Mouse (Mus musculus) hindbrain, embryonic 10.5 days (tissue): ENCODE results near the gene Acvr1b. TPM values are rescaled to one million over a fixed set of nuclear protein-coding genes. Genes with fewer than 3 reads are reported as not detected.

Experiments
- DNase-seq: peaks from one replicate; pipeline ENCODE4 v3.0.0-alpha.2; 2017; ENCODE audit warnings: low spot score
- H3K27ac ChIP-seq: fragments of 300-500 bp; sonication (generic); 2 replicates; pipeline ENCODE4 v1.5.1; 2016; ENCODE audit warnings: mild to moderate bottlenecking, moderate library complexity
- H3K27me3 ChIP-seq: fragments of 300-500 bp; sonication (generic); 2 replicates; pipeline ENCODE4 v1.6.1; 2016; ENCODE audit warnings: mild to moderate bottlenecking; ENCODE audit not compliant: poor library complexity, insufficient read depth, severe bottlenecking
- H3K36me3 ChIP-seq: fragments of 300-500 bp; sonication (generic); 2 replicates; pipeline ENCODE4 v1.6.1; 2016; ENCODE audit warnings: mild to moderate bottlenecking, moderate library complexity
- H3K4me1 ChIP-seq: fragments of 300-500 bp; sonication (generic); replicated peaks from 2 replicates; pipeline ENCODE4 v1.6.1; 2016; ENCODE audit warnings: mild to moderate bottlenecking
- H3K4me3 ChIP-seq: fragments of 300-500 bp; sonication (generic); 2 replicates; pipeline ENCODE4 v1.5.1; 2016; ENCODE audit warnings: mild to moderate bottlenecking, moderate library complexity
- H3K9me3 ChIP-seq: fragments of 300-500 bp; sonication (generic); 2 replicates; pipeline ENCODE4 v1.6.1; 2016; ENCODE audit warnings: mild to moderate bottlenecking, moderate library complexity
- WGBS: fragments of 180-500 bp; shearing (Covaris S2); methylation state at CpG from one replicate; pipeline ENCODE4 v1.1.7; 2016; 5-methylcytosine and 5-hydroxymethylcytosine counted together
- polyA plus RNA-seq: library from polyadenylated mRNA; unstranded; fragments of >200 nt; fragmentation: Nextera tagmentation; extraction: Ambion mirVana; gene quantifications from 2 replicates; pipeline ENCODE4 v1.2.1, GENCODE M21; 2016

The Acvr1b gene
- polyA plus RNA-seq, 1 experiment from 2014 or later: 10.9 TPM

DNA sequence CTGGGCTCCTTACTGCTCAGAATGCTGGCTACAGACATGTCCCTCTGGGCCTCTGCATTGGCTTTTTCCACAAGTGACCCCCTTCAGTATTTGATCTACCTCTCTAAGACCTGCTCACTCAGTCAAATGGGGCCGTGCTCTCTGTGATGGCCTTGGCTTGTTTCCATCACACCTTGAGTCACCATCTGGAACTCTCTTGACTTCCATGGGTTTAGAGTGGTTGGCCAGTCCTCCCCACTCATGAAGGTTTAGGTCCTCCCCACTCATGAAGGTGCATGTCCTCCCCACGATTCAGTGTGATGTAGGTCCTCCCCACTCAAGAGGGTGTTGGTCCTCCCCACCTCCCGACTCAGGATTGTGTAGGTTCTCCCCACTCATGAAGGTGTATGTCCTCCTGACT, 59.3 kb downstream of the Acvr1b start:
- Histone ChIP-seq H3K27me3 (peaks cover 48% of the 10 kb centered on the region), H3K4me3 (no peak overlapping the region), H3K4me1 (peaks cover 39% of the 10 kb centered on the region), H3K27ac (no peak overlapping the region), H3K9me3 (no peaks in the 10 kb centered on the region), H3K36me3 (peaks cover 41% of the 10 kb centered on the region)
- WGBS: 82% methylated on average over 3 of the region's 3 CpGs
- no peak for DNase-seq

DNA sequence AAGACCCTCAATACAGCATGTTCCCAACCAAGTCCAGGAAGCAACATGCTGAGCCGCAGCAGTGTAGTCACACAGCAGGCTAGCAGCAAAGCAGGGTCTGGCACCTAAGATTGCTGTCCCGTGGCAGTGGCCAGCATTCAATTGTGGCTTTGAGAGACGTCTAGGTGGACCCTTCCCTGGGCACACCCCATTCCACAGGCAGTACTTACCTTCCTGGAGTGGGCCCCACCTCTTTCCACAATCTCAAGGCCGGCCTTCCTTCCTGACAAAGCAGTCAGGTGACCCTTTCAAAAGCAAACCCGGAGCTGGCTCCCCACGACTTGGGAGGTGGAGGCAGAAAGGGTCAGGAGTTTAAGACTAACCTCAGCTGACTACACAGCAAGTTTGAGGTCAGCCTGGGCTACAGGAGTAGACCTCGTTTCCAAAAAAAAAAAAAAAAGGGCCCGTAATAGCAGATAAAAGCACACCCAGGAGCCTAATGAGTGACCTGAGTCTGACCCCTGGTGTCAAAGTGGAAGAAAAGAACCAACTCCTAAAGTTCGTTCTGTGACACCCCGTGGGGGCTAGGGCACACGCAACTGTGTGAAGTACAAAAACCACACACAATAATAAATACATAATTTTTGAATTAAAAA, 59.9 kb downstream of the Acvr1b start:
- Histone ChIP-seq H3K9me3 (no peaks in the 10 kb centered on the region), H3K27ac (no peak overlapping the region), H3K4me1 (peaks cover 40% of the 10 kb centered on the region), H3K4me3 (no peak overlapping the region), H3K27me3 (peaks cover 54% of the 10 kb centered on the region), H3K36me3 (peaks cover 37% of the 10 kb centered on the region)
- WGBS: 23% methylated on average over 11 of the region's 11 CpGs
- no peak for DNase-seq

DNA sequence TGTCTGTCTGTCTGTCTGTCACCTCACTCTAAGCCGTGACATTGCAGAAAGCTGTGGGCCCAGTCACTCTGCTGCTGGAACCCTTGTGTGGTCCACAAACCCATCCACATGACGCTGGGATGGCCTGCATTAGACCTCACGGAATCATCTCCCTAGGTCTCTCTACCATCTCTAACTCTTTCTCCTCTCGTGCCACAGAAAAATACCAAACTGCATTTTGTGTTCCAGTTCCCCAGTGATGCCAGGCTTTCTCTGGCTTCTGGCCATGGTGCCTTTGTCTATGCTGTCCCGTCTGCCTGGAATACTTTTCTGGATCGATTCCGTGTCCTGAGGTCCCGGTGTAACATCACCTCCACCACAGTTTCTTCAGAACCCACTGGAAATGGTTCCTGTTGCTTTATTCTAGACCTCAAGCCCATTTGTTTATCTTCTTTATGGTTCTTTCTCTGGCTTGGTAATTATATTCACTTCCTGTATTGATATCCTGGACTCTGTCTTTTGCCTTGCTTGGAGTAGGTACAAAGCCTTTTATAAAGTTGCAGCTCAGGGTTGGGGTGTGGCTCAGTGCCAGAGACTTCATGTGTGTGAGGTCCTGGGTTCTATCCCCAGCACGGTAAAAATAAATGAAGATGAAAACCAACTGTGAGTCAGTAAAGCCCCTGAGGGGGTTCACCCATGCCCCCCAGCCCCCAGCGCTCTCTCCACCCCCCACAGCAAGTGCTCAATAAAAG, 60.9 kb downstream of the Acvr1b start:
- DNase-seq: no peak
- H3K27me3 ChIP-seq: peaks cover 56% of the 10 kb centered on the region
- peaks cover 27% of the 10 kb centered on the region for H3K36me3 ChIP-seq
- 76% methylated on average over 10 of the region's 10 CpGs for WGBS
- no peak overlapping the region for H3K4me3 ChIP-seq
- H3K9me3 ChIP-seq: no peaks in the 10 kb centered on the region
- no peak overlapping the region for H3K27ac ChIP-seq
- H3K4me1 ChIP-seq: peaks cover 47% of the 10 kb centered on the region

DNA sequence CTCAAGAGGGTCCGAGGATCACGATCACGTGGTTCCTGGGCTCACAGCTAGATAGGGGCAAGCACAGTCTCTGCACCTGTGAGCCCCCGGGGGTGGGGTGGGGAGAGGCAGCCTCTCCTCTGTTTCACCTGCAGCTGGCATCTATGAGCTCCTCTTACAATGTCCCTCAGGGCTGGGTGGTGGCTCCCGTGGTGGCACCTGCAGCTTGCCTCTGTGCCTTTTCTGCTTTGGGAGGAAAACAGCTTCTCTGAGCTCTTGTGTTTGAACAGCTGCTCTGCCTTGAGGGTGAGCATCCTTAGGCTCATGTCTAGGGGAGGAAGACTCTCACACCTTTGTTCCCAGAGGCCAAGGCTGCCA, 61.5 kb downstream of the Acvr1b start:
- no peak overlapping the region for H3K4me3 ChIP-seq
- peaks cover 21% of the 10 kb centered on the region for H3K36me3 ChIP-seq
- peaks cover 48% of the 10 kb centered on the region for H3K4me1 ChIP-seq
- peaks cover 55% of the 10 kb centered on the region for H3K27me3 ChIP-seq
- H3K9me3 ChIP-seq: no peaks in the 10 kb centered on the region
- WGBS: 44% methylated on average over 5 of the region's 5 CpGs
- H3K27ac ChIP-seq: peak overlapping the region; percentile 35
- DNase-seq: no peak

DNA sequence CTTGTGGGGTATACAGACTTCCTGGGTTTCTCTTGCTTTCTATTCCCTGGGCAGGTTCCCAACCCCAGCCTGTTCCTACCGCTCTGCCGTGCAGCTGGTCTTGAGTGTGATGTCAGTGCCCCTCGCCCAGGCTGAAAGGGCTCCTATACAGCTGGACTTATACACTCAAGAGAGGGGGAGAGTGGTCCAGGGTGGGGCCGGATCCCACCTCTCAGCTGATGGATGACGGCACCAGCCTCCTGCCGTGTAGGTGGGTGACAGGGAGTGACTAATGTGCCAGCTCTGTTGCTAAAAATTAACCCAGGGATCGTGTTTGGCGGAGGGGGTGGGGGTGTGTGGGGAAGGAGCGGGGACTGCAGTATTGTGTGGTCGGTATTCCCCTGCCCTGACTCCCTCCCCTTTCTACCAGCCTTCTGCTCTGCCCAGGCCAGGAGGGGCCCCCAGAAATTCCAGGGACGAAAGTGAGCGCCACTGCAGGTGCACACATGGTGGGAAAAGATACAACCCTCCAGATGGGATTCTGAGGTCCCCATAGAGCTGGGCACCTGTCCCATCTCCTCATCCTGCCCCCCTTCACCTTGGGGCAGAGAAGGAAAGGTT, 62.0 kb downstream of the Acvr1b start:
- WGBS: 34% methylated on average over 12 of the region's 12 CpGs
- Histone ChIP-seq H3K27ac (peak overlapping the region; percentile 35), H3K4me3 (no peak overlapping the region), H3K9me3 (no peaks in the 10 kb centered on the region), H3K4me1 (peaks cover 50% of the 10 kb centered on the region), H3K36me3 (peaks cover 16% of the 10 kb centered on the region), H3K27me3 (peaks cover 50% of the 10 kb centered on the region)
- DNase-seq: no peak

DNA sequence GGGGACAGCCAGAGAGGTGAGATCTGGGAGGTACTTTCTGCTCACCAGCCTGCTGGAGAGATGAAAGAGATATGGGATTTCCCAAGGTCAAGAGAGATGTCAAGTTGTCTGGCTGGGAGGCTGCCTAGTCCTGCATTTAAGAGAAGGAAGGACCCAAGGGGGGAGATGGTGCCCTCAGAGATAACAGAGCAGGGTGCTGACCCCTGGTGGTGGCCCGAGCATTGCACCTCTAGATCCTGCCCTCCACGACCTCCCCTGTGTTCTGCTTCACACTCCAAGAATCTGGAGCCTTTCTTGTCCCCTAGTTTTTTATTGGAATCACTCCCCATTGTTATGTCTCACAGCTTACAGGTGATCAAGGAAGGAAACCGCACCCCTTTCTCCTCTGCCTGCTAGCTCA, 63.0 kb downstream of the Acvr1b start:
- H3K27ac ChIP-seq: no peak overlapping the region
- H3K4me3 ChIP-seq: no peak overlapping the region
- H3K27me3 ChIP-seq: peaks cover 44% of the 10 kb centered on the region
- peaks cover 48% of the 10 kb centered on the region for H3K4me1 ChIP-seq
- DNase-seq: peak; percentile 70
- H3K9me3 ChIP-seq: no peaks in the 10 kb centered on the region
- 9% methylated on average over 3 of the region's 3 CpGs for WGBS
- peaks cover 6% of the 10 kb centered on the region; the same call in 1 of the 2 replicates for H3K36me3 ChIP-seq

DNA sequence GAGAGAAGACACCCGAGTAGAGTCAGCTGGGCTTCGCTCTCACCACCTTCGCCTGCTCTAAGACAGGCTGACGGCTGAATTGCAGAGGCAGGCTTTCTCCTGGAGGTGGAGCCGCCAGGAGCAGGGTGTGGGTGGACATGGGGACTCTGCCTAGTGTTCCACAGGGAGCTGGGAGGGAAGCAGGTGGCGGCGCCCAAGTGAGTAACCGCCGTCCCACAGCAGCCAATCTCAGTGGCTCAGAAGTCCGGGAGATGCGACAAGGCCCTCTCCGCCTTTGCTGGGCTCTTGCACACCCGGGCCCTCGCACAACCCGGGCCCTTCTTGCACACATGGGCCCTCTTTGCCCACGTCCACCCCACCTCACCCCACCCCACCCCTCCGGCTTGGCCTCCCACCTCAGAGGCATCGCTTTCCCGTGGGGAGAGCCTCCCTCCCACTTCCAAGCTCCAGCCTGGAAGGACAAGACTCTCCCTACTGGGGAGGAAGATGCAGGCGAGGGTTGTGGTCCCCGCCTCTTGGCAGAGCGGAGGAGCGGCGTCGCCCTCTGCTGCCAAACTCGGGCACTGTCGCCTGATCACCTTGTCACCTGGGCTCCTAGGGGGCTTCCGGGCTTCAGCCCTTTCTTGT, 65.1 kb downstream of the Acvr1b start:
- peak overlapping the region; percentile 82 for H3K27ac ChIP-seq
- DNase-seq: peak; percentile 69
- H3K27me3 ChIP-seq: peaks cover 28% of the 10 kb centered on the region
- WGBS: 6% methylated on average over 28 of the region's 28 CpGs
- peak overlapping the region; percentile 52 for H3K4me3 ChIP-seq
- no peaks in the 10 kb centered on the region for H3K36me3 ChIP-seq
- H3K4me1 ChIP-seq: peaks cover 37% of the 10 kb centered on the region
- H3K9me3 ChIP-seq: no peaks in the 10 kb centered on the region

DNA sequence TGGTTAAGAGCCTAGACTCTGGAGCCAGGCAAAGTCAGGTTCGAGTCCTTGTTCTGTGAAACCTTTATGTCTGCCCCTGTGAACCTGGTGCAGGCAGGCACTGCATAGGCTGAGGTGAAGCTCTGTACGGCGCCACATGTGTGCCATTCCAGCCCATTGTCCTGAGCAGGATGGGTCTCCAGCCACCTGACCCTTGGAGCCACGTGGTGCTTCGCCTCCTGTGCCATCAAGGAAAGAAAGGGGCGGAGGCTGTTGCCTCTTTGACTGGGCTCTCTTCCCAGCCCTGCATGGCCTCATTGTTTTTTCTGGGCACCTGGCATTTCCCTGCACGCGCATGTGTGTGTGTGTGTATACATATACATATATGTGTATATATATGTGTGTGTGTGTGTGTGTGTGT, 66.0 kb downstream of the Acvr1b start:
- no peak for DNase-seq
- 64% methylated on average over 8 of the region's 8 CpGs for WGBS
- no peaks in the 10 kb centered on the region for H3K9me3 ChIP-seq

DNA sequence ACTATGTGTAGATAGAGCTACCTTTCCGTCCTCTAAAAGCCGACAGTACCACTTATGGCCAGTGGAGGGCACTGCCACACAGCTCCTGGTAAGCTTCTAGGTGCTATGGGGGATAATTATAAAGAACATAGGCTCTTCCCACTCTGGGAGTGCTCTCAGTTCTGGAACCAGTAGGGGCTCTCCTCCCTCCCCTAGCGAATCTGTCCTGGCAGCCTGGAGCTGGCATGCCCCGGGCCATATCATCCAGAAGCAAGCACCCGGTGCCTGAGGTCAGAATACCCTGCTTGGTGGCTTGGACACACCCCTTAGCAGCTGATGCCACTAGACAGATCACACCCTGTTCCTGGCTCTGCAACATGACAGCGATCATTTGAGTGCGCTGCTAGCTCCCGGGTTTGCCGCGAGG, 66.9 kb downstream of the Acvr1b start:
- Histone ChIP-seq H3K9me3 (no peaks in the 10 kb centered on the region), H3K27ac (0 out of 2 replicates have a peak overlapping the region, but pooled peaks have one; percentile 4), H3K36me3 (no peaks in the 10 kb centered on the region), H3K4me3 (peak overlapping the region; percentile 36; the same call in 1 of the 2 replicates), H3K4me1 (peaks cover 30% of the 10 kb centered on the region), H3K27me3 (peaks cover 23% of the 10 kb centered on the region)
- DNase-seq: peak; percentile 86
- 15% methylated on average over 10 of the region's 10 CpGs for WGBS

More for the DNA sequence above, 66.0 kb downstream of the Acvr1b start:
- Histone ChIP-seq H3K4me1 (peaks cover 37% of the 10 kb centered on the region), H3K27me3 (peaks cover 28% of the 10 kb centered on the region), H3K4me3 (no peak overlapping the region), H3K27ac (no peak overlapping the region), H3K36me3 (no peaks in the 10 kb centered on the region)

DNA sequence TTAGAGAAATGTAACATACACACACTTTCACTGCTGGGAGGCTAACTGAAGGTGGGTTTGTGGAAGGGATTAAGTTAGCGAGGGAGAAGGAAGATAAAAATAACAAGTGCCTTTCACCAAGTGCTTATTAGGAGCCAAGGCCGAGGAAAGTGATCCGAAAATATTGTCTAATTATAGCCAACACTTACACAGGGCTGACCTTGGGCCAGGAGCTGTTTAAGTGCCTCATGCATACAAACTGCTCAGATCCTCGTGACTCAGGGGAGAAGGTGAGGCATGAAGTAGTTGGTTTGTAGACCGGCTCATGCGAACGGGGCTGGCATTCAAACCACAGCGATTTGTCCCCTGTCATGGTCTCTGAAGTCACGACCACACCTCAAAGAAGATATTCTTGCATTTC, 67.4 kb downstream of the Acvr1b start:
- H3K4me3 ChIP-seq: 0 out of 2 replicates have a peak overlapping the region, but pooled peaks have one; percentile 36

DNA sequence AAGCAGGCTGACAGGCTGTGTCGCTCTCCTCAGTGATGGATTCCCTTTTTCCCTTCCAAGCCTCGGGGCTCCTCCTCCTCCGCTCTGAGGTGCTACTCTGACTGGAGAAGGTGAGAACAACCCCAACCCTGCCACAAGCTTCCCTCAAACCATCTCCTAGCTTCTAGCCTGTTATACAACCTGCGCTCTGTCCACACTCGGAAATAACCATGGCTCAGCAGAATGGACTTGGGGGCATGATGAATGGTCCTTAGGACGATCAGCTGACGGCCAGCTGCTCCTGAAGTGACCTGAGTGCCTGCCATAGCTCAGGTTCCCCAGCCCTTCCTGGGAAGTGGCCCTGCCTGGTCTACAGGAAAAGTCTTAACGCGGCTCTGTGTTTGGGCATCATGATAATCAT, 68.0 kb downstream of the Acvr1b start:
- H3K4me3 ChIP-seq: no peak overlapping the region
- H3K27me3 ChIP-seq: peaks cover 20% of the 10 kb centered on the region
- WGBS: 68% methylated on average over 9 of the region's 9 CpGs
- no peaks in the 10 kb centered on the region for H3K36me3 ChIP-seq
- H3K4me1 ChIP-seq: peaks cover 35% of the 10 kb centered on the region
- no peak for DNase-seq
- H3K27ac ChIP-seq: 0 out of 2 replicates have a peak overlapping the region, but pooled peaks have one; percentile 6
- no peaks in the 10 kb centered on the region for H3K9me3 ChIP-seq

More for the DNA sequence above, 67.4 kb downstream of the Acvr1b start:
- Histone ChIP-seq H3K9me3 (no peaks in the 10 kb centered on the region), H3K36me3 (no peaks in the 10 kb centered on the region), H3K4me1 (peaks cover 30% of the 10 kb centered on the region), H3K27me3 (peaks cover 20% of the 10 kb centered on the region), H3K27ac (no peak overlapping the region)
- DNase-seq: no peak
- WGBS: 77% methylated on average over 9 of the region's 9 CpGs

DNA sequence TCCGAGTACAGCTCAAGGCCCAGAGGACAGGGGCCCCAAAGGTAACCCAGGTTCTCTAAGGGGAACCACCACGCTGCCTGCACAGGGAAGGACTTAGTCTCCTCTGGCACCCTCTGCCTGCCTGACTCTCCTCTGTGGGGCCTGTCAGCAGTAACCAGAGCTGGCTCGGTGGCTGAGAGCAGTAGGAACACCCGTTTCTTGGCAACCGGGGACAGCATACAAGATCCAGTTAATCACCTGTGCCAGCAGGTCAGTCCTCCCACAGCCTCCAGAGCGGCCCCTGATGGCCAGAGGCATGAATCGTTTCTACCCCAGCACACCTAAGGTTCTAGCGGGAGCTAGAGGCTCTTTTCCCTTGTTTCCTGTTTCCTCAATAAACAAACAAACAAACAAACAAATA, 68.8 kb downstream of the Acvr1b start:
- 0 out of 2 replicates have a peak overlapping the region, but pooled peaks have one; percentile 29 for H3K27ac ChIP-seq
- DNase-seq: no peak
- H3K4me1 ChIP-seq: peaks cover 42% of the 10 kb centered on the region
- H3K9me3 ChIP-seq: no peaks in the 10 kb centered on the region
- 24% methylated on average over 8 of the region's 8 CpGs for WGBS
- H3K27me3 ChIP-seq: peaks cover 20% of the 10 kb centered on the region
- no peak overlapping the region for H3K4me3 ChIP-seq
- H3K36me3 ChIP-seq: no peaks in the 10 kb centered on the region
